Mouse (Mus musculus) MEL (cell line): ENCODE results near the gene Tmem179. TPM values are rescaled to one million over a fixed set of nuclear protein-coding genes. Genes with fewer than 3 reads are reported as not detected.

Experiments
- DNase-seq: peaks from one replicate; pipeline ENCODE4 v3.0.0; 2011; ENCODE audit warnings: low read depth, low spot score
- H3K27ac ChIP-seq: 2 replicates; pipeline ENCODE4 v1.5.1; 2012; ENCODE audit warnings: low read depth, mild to moderate bottlenecking, control low read depth, low read length, moderate library complexity; ENCODE audit not compliant: control insufficient read depth
- H3K27me3 ChIP-seq, 2 experiments: fragments of 150-350 bp in 1 of 2; sonication (generic) in 1 of 2; 2 replicates each; pipeline ENCODE4 v1.6.1; 2012; ENCODE audit warnings: low read length in 2 of 2, mild to moderate bottlenecking in 2 of 2, improper control_type of control experiment in 1 of 2, moderate library complexity in 1 of 2; ENCODE audit not compliant: insufficient read depth in 2 of 2, control insufficient read depth in 1 of 2
- H3K36me3 ChIP-seq, 2 experiments: 2 replicates each; pipeline ENCODE4 v1.6.1; 2012 to 2014; ENCODE audit warnings: low read length in 2 of 2, improper control_type of control experiment in 1 of 2, inconsistent platforms in 1 of 2, mild to moderate bottlenecking in 1 of 2; ENCODE audit not compliant: insufficient read depth in 2 of 2, control insufficient read depth in 1 of 2
- H3K4me1 ChIP-seq, 2 experiments: fragments of 150-350 bp in 1 of 2; sonication (generic) in 1 of 2; 2 replicates each; pipeline ENCODE4 v1.6.1; 2012; ENCODE audit warnings: low read length in 2 of 2, improper control_type of control experiment in 1 of 2, mild to moderate bottlenecking in 1 of 2; ENCODE audit not compliant: insufficient read depth in 2 of 2, control insufficient read depth in 1 of 2
- H3K4me3 ChIP-seq, 2 experiments: fragments of 150-350 bp in 1 of 2; sonication (generic) in 1 of 2; 2 replicates each; pipeline ENCODE4 v1.5.1; 2012; ENCODE audit warnings: low read depth in 2 of 2, low read length in 2 of 2, mild to moderate bottlenecking in 2 of 2, moderate library complexity in 2 of 2, control low read depth in 1 of 2, improper control_type of control experiment in 1 of 2; ENCODE audit not compliant: control insufficient read depth in 1 of 2, insufficient read depth in 1 of 2
- H3K79me2 ChIP-seq: 2 replicates; pipeline ENCODE4 v1.6.1; 2012; ENCODE audit warnings: mild to moderate bottlenecking, low read length, moderate library complexity; ENCODE audit not compliant: control insufficient read depth, poor library complexity, insufficient read depth
- H3K9ac ChIP-seq: 2 replicates; pipeline ENCODE4 v1.6.1; 2012; ENCODE audit warnings: low read depth, mild to moderate bottlenecking, control low read depth, low read length, moderate library complexity; ENCODE audit not compliant: control insufficient read depth, poor library complexity, severe bottlenecking
- H3K9me3 ChIP-seq: fragments of 150-350 bp; sonication (generic); replicated peaks from 2 replicates; pipeline ENCODE4 v1.6.1; 2012; ENCODE audit warnings: mild to moderate bottlenecking, low read length, improper control_type of control experiment, moderate library complexity; ENCODE audit not compliant: insufficient read depth
- CHD2 ChIP-seq: IDR thresholded peaks from 2 replicates; pipeline ENCODE4 v1.6.1; 2011; ENCODE audit warnings: low read length, improper control_type of control experiment
- CTCF ChIP-seq, 3 experiments: IDR thresholded peaks in 2 of 3; conservative IDR thresholded peaks in 1 of 3; 2 replicates each; pipeline ENCODE4 v1.5.1; 2011 to 2012; ENCODE audit warnings: low read length in 3 of 3, low read depth in 2 of 3, mild to moderate bottlenecking in 2 of 3, improper control_type of control experiment in 1 of 3, inconsistent platforms in 1 of 3, mixed read lengths in 1 of 3, moderate library complexity in 1 of 3; ENCODE audit not compliant: control insufficient read depth in 1 of 3, insufficient read depth in 1 of 3, poor library complexity in 1 of 3, severe bottlenecking in 1 of 3
- E2F4 ChIP-seq: IDR thresholded peaks from 2 replicates; pipeline ENCODE4 v1.6.1; 2011; ENCODE audit warnings: low read depth, low read length, improper control_type of control experiment, borderline replicate concordance
- ELF1 ChIP-seq: IDR thresholded peaks from 2 replicates; pipeline ENCODE4 v1.6.1; 2014; ENCODE audit warnings: low read depth, mild to moderate bottlenecking, inconsistent platforms, low read length, improper control_type of control experiment, moderate library complexity
- ETS1 ChIP-seq: IDR thresholded peaks from 2 replicates; pipeline ENCODE4 v1.6.1; 2012; ENCODE audit warnings: low read depth, mild to moderate bottlenecking, inconsistent platforms, low read length, improper control_type of control experiment, moderate library complexity
- GABPA ChIP-seq: IDR thresholded peaks from 2 replicates; pipeline ENCODE4 v1.6.1; 2012; ENCODE audit warnings: low read depth, mild to moderate bottlenecking, inconsistent platforms, low read length, improper control_type of control experiment, moderate library complexity
- HCFC1 ChIP-seq: IDR thresholded peaks from 2 replicates; pipeline ENCODE4 v1.6.1; 2012; ENCODE audit warnings: low read depth, mild to moderate bottlenecking, inconsistent platforms, low read length, improper control_type of control experiment, moderate library complexity
- JUND ChIP-seq: IDR thresholded peaks from 2 replicates; pipeline ENCODE4 v1.6.1; 2011; ENCODE audit warnings: low read depth, mild to moderate bottlenecking, improper control_type of control experiment, low read length
- MAX ChIP-seq: IDR thresholded peaks from 2 replicates; pipeline ENCODE4 v1.6.1; 2011; ENCODE audit warnings: low read length, improper control_type of control experiment
- MAZ ChIP-seq: IDR thresholded peaks from 2 replicates; pipeline ENCODE4 v1.6.1; 2012; ENCODE audit warnings: low read depth, mild to moderate bottlenecking, inconsistent platforms, low read length, improper control_type of control experiment
- MYC ChIP-seq: IDR thresholded peaks from 2 replicates; pipeline ENCODE4 v1.6.1; 2011; ENCODE audit warnings: low read depth, mild to moderate bottlenecking, low read length, improper control_type of control experiment, moderate library complexity
- NELFE ChIP-seq: IDR thresholded peaks from 2 replicates; pipeline ENCODE4 v1.6.1; 2011; ENCODE audit warnings: low read depth, low read length, improper control_type of control experiment
- NRF1 ChIP-seq: IDR thresholded peaks from 2 replicates; pipeline ENCODE4 v1.6.1; 2014; ENCODE audit warnings: low read depth, mild to moderate bottlenecking, inconsistent platforms, low read length, improper control_type of control experiment, moderate library complexity; ENCODE audit not compliant: poor library complexity, insufficient read depth, severe bottlenecking
- POLR2A ChIP-seq, 2 experiments: IDR thresholded peaks; 2 replicates each; pipeline ENCODE4 v1.6.1; 2011 to 2012; ENCODE audit warnings: low read length in 2 of 2, mild to moderate bottlenecking in 2 of 2, control low read depth in 1 of 2, improper control_type of control experiment in 1 of 2, low read depth in 1 of 2, moderate library complexity in 1 of 2; ENCODE audit not compliant: control insufficient read depth in 1 of 2, insufficient read depth in 1 of 2, poor library complexity in 1 of 2
- POLR2AphosphoS2 ChIP-seq: IDR thresholded peaks from 2 replicates; pipeline ENCODE4 v1.6.1; 2011; ENCODE audit warnings: low read length, improper control_type of control experiment
- POLR2AphosphoS5 ChIP-seq: IDR thresholded peaks from 2 replicates; pipeline ENCODE4 v1.6.1; 2012; ENCODE audit warnings: low read depth, borderline replicate concordance, mild to moderate bottlenecking, inconsistent platforms, low read length, moderate library complexity, mixed read lengths
- RAD21 ChIP-seq: IDR thresholded peaks from 2 replicates; pipeline ENCODE4 v1.6.1; 2011; ENCODE audit warnings: mild to moderate bottlenecking, low read depth, low read length, improper control_type of control experiment
- SMC3 ChIP-seq: IDR thresholded peaks from 2 replicates; pipeline ENCODE4 v1.6.1; 2011; ENCODE audit warnings: low read depth, low read length, improper control_type of control experiment
- TAL1 ChIP-seq: IDR thresholded peaks from 2 replicates; pipeline ENCODE4 v1.6.1; 2012; ENCODE audit warnings: mild to moderate bottlenecking, inconsistent platforms, low read length, moderate library complexity, mixed read lengths
- UBTF ChIP-seq: IDR thresholded peaks from 2 replicates; pipeline ENCODE4 v1.6.1; 2012; ENCODE audit warnings: low read depth, mild to moderate bottlenecking, inconsistent platforms, low read length, improper control_type of control experiment, moderate library complexity, borderline replicate concordance; ENCODE audit not compliant: insufficient read depth
- USF1 ChIP-seq: IDR thresholded peaks from 2 replicates; pipeline ENCODE4 v1.6.1; 2014; ENCODE audit warnings: low read depth, mild to moderate bottlenecking, inconsistent platforms, low read length, improper control_type of control experiment, moderate library complexity
- USF2 ChIP-seq, 2 experiments: IDR thresholded peaks; 2 replicates each; pipeline ENCODE4 v1.6.1; 2011 to 2012; ENCODE audit warnings: improper control_type of control experiment in 2 of 2, low read length in 2 of 2, borderline replicate concordance in 1 of 2, inconsistent platforms in 1 of 2, low read depth in 1 of 2, mild to moderate bottlenecking in 1 of 2; ENCODE audit not compliant: insufficient read depth in 1 of 2
- ZC3H11A ChIP-seq: IDR thresholded peaks from 2 replicates; pipeline ENCODE4 v1.6.1; 2012; ENCODE audit warnings: low read depth, mild to moderate bottlenecking, inconsistent platforms, low read length, improper control_type of control experiment
- ZKSCAN1 ChIP-seq: IDR thresholded peaks from 2 replicates; pipeline ENCODE4 v1.6.1; 2012; ENCODE audit warnings: low read depth, mild to moderate bottlenecking, inconsistent platforms, low read length, improper control_type of control experiment, moderate library complexity
- ZMIZ1 ChIP-seq: IDR thresholded peaks from 2 replicates; pipeline ENCODE4 v1.6.1; 2012; ENCODE audit warnings: low read depth, mild to moderate bottlenecking, inconsistent platforms, low read length, improper control_type of control experiment, moderate library complexity
- ZNF384 ChIP-seq: IDR thresholded peaks from 2 replicates; pipeline ENCODE4 v1.6.1; 2012; ENCODE audit warnings: low read depth, mild to moderate bottlenecking, inconsistent platforms, low read length, improper control_type of control experiment
- polyA plus RNA-seq, 2 experiments: library from polyadenylated mRNA; stranded (reverse) in 1 of 2; unstranded in 1 of 2; fragments of >175 nt in 1 of 2; fragments of >200 nt in 1 of 2; gene quantifications; 2 replicates each; pipeline versions ENCODE4 v1.2.1 to v1.2.4; 2012; ENCODE audit warnings: low replicate concordance in 2 of 2, low read depth in 1 of 2; ENCODE audit not compliant: insufficient read length in 2 of 2, insufficient read depth in 1 of 2, missing spikeins in 1 of 2
- total RNA-seq: library from RNA; depleted of rRNA; stranded (reverse); fragments of 300-350 nt; gene quantifications from 2 replicates; pipeline ENCODE4 v1.2.3, GENCODE M21; 2012

The Tmem179 gene
- total and polyA plus RNA-seq, 3 experiments = 0.08 to 0.10 TPM; not detected in 1

DNA sequence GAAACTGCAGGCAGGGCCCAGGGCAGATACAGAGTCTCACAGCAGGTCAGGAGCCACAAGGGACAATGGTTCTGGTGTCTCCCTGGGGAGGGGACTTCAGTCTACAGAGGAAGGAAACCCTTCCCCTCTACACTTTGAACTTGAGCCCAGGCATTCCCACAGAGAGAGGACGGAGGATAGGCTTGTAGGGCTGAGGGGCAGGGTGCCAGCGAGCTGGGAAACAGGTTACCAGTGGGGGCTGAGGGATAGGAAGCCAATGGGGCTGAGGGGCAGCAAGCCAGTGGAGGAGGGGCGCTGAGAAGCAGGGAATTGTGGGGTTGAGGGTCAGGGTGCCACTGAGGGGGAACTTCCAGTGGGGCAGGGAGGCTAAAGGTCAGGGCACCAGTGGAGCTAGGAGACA is 42.7 kb upstream of the Tmem179 start:
- H3K4me3 ChIP-seq = no peak overlapping the region
- TF ChIP-seq CHD2 (no peak), POLR2AphosphoS2 (no peak), CTCF (IDR thresholded peaks at IDR 0.05 in 2 of 3, conservative IDR thresholded peaks at IDR 0.05 in 1 of 3; ENCODE audit: control insufficient read depth in 1 of 3, insufficient read depth in 1 of 3, low read depth in 2 of 3, low read length in 3 of 3, poor library complexity in 1 of 3, severe bottlenecking in 1 of 3) (no peak), MAX (no peak), POLR2A (IDR thresholded peaks at IDR 0.05; ENCODE audit: control insufficient read depth in 1 of 2, insufficient read depth in 1 of 2, low read depth in 1 of 2, low read length in 2 of 2, poor library complexity in 1 of 2) (no peak), SMC3 (no peak), ELF1 (no peak), RAD21 (no peak), GABPA (no peak), ZC3H11A (no peak), POLR2AphosphoS5 (no peak), TAL1 (no peak), ETS1 (no peak), MYC (no peak)
- peaks cover 4 to 7% of the 10 kb centered on the region in 2 experiments; a peak in 3 of 4 replicates for H3K27me3 ChIP-seq
- H3K36me3 ChIP-seq = no peaks in the 10 kb centered on the region
- no peaks in the 10 kb centered on the region for H3K79me2 ChIP-seq
- H3K9me3 ChIP-seq = no peaks in the 10 kb centered on the region
- H3K4me1 ChIP-seq = no peaks in the 10 kb centered on the region
- no peak overlapping the region for H3K9ac ChIP-seq
- DNase-seq = no peak
- H3K27ac ChIP-seq = no peak overlapping the region

DNA sequence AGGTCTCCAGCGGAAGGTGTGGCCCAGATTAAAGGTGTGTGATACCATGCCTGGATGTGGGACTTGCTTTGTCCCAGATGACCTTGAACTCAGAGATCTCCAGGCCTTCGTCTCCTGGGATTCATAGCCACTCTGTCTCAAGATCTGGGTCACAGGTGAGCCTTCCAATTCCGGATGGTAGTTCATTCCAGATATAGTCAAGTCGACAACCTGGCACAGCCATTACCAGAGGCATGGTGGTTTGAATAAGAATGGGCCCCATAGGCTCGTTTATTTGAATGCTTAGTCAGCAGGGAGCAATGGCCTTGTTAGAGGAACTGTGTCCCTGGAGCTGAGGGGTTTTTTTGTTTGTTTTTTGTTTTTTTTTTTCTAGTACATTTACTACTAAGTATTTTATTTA is 40.7 kb upstream of the Tmem179 start:
- no peaks in the 10 kb centered on the region for H3K9me3 ChIP-seq
- H3K36me3 ChIP-seq = no peaks in the 10 kb centered on the region
- DNase-seq = no peak
- no peaks in the 10 kb centered on the region for H3K79me2 ChIP-seq
- no peaks in the 10 kb centered on the region for H3K4me1 ChIP-seq
- H3K27me3 ChIP-seq = peaks cover 4 to 7% of the 10 kb centered on the region in 2 experiments; a peak in 3 of 4 replicates
- no peak overlapping the region for H3K9ac ChIP-seq
- H3K27ac ChIP-seq = no peak overlapping the region
- no peak overlapping the region for H3K4me3 ChIP-seq
- TF ChIP-seq GABPA = no peak
- no peak for TF ChIP-seq E2F4
- TF ChIP-seq ZMIZ1 = no peak
- TF ChIP-seq POLR2A (IDR thresholded peaks at IDR 0.05; ENCODE audit: control insufficient read depth in 1 of 2, insufficient read depth in 1 of 2, low read depth in 1 of 2, low read length in 2 of 2, poor library complexity in 1 of 2) = no peak
- TF ChIP-seq UBTF = no peak
- no peak for TF ChIP-seq NRF1
- TF ChIP-seq JUND = no peak
- TF ChIP-seq POLR2AphosphoS5 = no peak
- no peak for TF ChIP-seq USF1
- no peak for TF ChIP-seq MAZ
- TF ChIP-seq ZKSCAN1 = no peak
- TF ChIP-seq ELF1 = no peak
- TF ChIP-seq NELFE = no peak
- TF ChIP-seq ZC3H11A = no peak
- TF ChIP-seq POLR2AphosphoS2 = no peak
- no peak for TF ChIP-seq HCFC1
- no peak for TF ChIP-seq USF2 (IDR thresholded peaks at IDR 0.05; ENCODE audit: borderline replicate concordance in 1 of 2, insufficient read depth in 1 of 2, low read depth in 1 of 2, low read length in 2 of 2)
- TF ChIP-seq SMC3 = no peak
- TF ChIP-seq ZNF384 = no peak
